Mouse (Mus musculus): ENCODE measurements around the gene Prpf18. TPM values are rescaled to one million over a fixed set of nuclear protein-coding genes. Genes with fewer than 3 reads are reported as not detected.

Gene Prpf18
- total and polyA plus RNA-seq, 2 experiments from 2014 or later, result 24.3 to 24.5 TPM

DNA sequence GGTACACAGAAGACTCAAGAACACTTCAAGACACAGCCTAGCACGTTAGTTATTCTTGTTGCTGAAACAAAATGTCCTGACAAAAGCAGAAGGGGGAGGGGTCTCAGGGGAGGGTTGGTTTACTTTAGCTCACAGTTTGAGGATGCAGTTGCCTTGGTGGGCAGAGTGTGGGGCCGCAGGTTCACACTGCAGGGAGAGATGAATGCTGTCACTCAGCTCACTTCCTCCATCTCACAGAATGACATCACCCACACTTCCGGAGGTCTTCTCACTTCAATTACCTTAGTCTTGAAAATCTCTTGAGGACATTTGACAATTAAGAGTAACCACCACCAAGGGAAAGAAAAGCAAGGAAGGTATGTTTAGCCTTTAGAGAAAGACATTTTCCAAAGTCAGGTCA, 60.3 kb downstream of the Prpf18 start:
- Histone ChIP-seq H3K4me2 (ENCODE audit: low read depth, low read length) (no peak overlapping the region), H3K4me1 (ENCODE audit: control insufficient read depth, insufficient read depth) (peaks cover 25% of the 10 kb centered on the region), H3K9me3 (replicated peaks; ENCODE audit: control insufficient read depth, low read length) (no peaks in the 10 kb centered on the region), H3K27me3 (ENCODE audit: control insufficient read depth, insufficient read depth, low read length) (no peaks in the 10 kb centered on the region), H3K9ac (replicated peaks; ENCODE audit: low read depth, low read length) (no peak overlapping the region), H3K27ac (ENCODE audit: low read depth) (peak overlapping the region; percentile 46), H3K4me3 (ENCODE audit: low read depth, low read length) (no peak overlapping the region), H3K36me3 (replicated peaks; ENCODE audit: control insufficient read depth, insufficient read depth, low read length) (peaks cover 86% of the 10 kb centered on the region)
- ATAC-seq (ENCODE audit: insufficient read depth, low read depth) (no peak), DNase-seq (ENCODE audit: low spot score) (no peak)
- no peak for TF ChIP-seq EP300 (IDR thresholded peaks at IDR 0.05; ENCODE audit: low read depth)
- no peak for TF ChIP-seq CTCF (IDR thresholded peaks at IDR 0.05; ENCODE audit: low read depth)
- 58% methylated on average over 3 of the region's 3 CpGs for WGBS

GRCm38 (mm10) chr2:4587685-4588409, 64.1 kb downstream of the Prpf18 start:
- H3K4me1 ChIP-seq (ENCODE audit: control insufficient read depth, insufficient read depth), result peaks cover 14% of the 10 kb centered on the region
- no peak for DNase-seq (ENCODE audit: low spot score)
- WGBS, result 66% methylated on average over 13 of the region's 13 CpGs
- no peak overlapping the region for H3K9ac ChIP-seq (replicated peaks; ENCODE audit: low read depth, low read length)
- TF ChIP-seq CTCF (IDR thresholded peaks at IDR 0.05; ENCODE audit: low read depth) (no peak), EP300 (IDR thresholded peaks at IDR 0.05; ENCODE audit: low read depth) (no peak)
- H3K27me3 ChIP-seq (ENCODE audit: control insufficient read depth, insufficient read depth, low read length), result no peaks in the 10 kb centered on the region
- no peak for ATAC-seq (ENCODE audit: insufficient read depth, low read depth)
- no peak overlapping the region for H3K4me2 ChIP-seq (ENCODE audit: low read depth, low read length)
- H3K36me3 ChIP-seq (replicated peaks; ENCODE audit: control insufficient read depth, insufficient read depth, low read length), result peaks cover 65% of the 10 kb centered on the region
- no peaks in the 10 kb centered on the region for H3K9me3 ChIP-seq (replicated peaks; ENCODE audit: control insufficient read depth, low read length)
- no peak overlapping the region for H3K27ac ChIP-seq (ENCODE audit: low read depth)
- H3K4me3 ChIP-seq (ENCODE audit: low read depth, low read length), result no peak overlapping the region

DNA sequence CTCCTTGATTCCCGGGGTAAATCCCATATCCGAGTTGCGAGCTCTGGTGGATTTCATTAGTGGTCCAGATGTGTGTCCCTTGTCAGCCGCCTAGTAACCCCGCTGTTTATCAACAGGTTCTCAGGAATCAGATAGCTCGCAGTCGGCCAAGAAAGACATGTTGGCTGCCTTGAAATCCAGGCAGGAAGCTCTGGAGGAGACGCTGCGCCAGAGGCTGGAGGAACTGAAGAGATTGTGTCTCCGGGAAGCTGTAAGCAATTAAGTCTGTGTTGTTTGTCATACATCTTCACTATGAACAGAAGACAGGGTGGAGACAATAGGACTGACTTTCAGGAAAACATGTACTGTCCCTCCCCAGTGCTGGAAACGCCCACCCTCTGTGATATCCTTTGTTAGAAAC, 65.7 kb downstream of the Prpf18 start:
- Histone ChIP-seq H3K27me3 (ENCODE audit: control insufficient read depth, insufficient read depth, low read length) (no peaks in the 10 kb centered on the region), H3K4me3 (ENCODE audit: low read depth, low read length) (no peak overlapping the region), H3K27ac (ENCODE audit: low read depth) (peak overlapping the region; percentile 65), H3K9ac (replicated peaks; ENCODE audit: low read depth, low read length) (no peak overlapping the region), H3K4me2 (ENCODE audit: low read depth, low read length) (no peak overlapping the region), H3K36me3 (replicated peaks; ENCODE audit: control insufficient read depth, insufficient read depth, low read length) (peaks cover 54% of the 10 kb centered on the region), H3K4me1 (ENCODE audit: control insufficient read depth, insufficient read depth) (0 out of 2 replicates have a peak, but pooled peaks cover 4% of the 10 kb centered on the region), H3K9me3 (replicated peaks; ENCODE audit: control insufficient read depth, low read length) (no peaks in the 10 kb centered on the region)
- DNase-seq (ENCODE audit: low spot score) (no peak), ATAC-seq (ENCODE audit: insufficient read depth, low read depth) (peak; percentile 47)
- 45% methylated on average over 11 of the region's 11 CpGs for WGBS
- TF ChIP-seq EP300 (IDR thresholded peaks at IDR 0.05; ENCODE audit: low read depth), result no peak
- TF ChIP-seq CTCF (IDR thresholded peaks at IDR 0.05; ENCODE audit: low read depth), result no peak

DNA sequence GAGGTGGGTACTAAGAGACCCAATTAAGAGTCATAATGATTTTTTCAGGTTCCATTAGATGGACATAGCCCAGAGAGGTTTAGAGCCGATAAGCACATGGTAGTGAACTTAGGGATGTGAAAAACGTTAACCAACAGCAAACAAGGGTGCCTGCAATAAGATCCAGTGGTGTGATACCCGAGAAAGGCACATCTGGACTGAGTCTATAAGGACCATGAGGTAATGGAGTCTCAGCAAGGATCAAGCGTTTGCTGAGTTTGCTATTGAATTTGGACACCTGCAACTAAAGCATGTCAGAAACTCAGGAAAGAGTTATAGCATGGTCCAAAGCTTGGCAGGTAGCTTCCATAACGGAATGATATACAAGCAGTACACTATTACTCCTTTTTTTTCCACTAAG, 67.7 kb downstream of the Prpf18 start:
- H3K27ac ChIP-seq (ENCODE audit: low read depth), result no peak overlapping the region
- DNase-seq (ENCODE audit: low spot score), result no peak
- WGBS, result 84% methylated on average over 5 of the region's 5 CpGs
- peaks cover 12% of the 10 kb centered on the region; the same call in 1 of the 2 replicates for H3K4me1 ChIP-seq (ENCODE audit: control insufficient read depth, insufficient read depth)
- H3K27me3 ChIP-seq (ENCODE audit: control insufficient read depth, insufficient read depth, low read length), result no peaks in the 10 kb centered on the region
- TF ChIP-seq EP300 (IDR thresholded peaks at IDR 0.05; ENCODE audit: low read depth) (no peak), CTCF (IDR thresholded peaks at IDR 0.05; ENCODE audit: low read depth) (no peak)
- H3K4me2 ChIP-seq (ENCODE audit: low read depth, low read length), result no peak overlapping the region
- peaks cover 55% of the 10 kb centered on the region for H3K36me3 ChIP-seq (replicated peaks; ENCODE audit: control insufficient read depth, insufficient read depth, low read length)
- no peak for ATAC-seq (ENCODE audit: insufficient read depth, low read depth)
- no peaks in the 10 kb centered on the region for H3K9me3 ChIP-seq (replicated peaks; ENCODE audit: control insufficient read depth, low read length)
- H3K9ac ChIP-seq (replicated peaks; ENCODE audit: low read depth, low read length), result no peak overlapping the region
- no peak overlapping the region for H3K4me3 ChIP-seq (ENCODE audit: low read depth, low read length)

- Histone ChIP-seq H3K36me3 (replicated peaks; ENCODE audit: control insufficient read depth, insufficient read depth, low read length) (peaks cover 51% of the 10 kb centered on the region), H3K4me1 (ENCODE audit: control insufficient read depth, insufficient read depth) (peaks cover 17% of the 10 kb centered on the region; the same call in 1 of the 2 replicates), H3K9me3 (replicated peaks; ENCODE audit: control insufficient read depth, low read length) (no peaks in the 10 kb centered on the region), H3K27me3 (ENCODE audit: control insufficient read depth, insufficient read depth, low read length) (no peaks in the 10 kb centered on the region), H3K27ac (ENCODE audit: low read depth) (no peak overlapping the region), H3K4me2 (ENCODE audit: low read depth, low read length) (no peak overlapping the region), H3K9ac (replicated peaks; ENCODE audit: low read depth, low read length) (no peak overlapping the region), H3K4me3 (ENCODE audit: low read depth, low read length) (no peak overlapping the region)
- no peak for TF ChIP-seq CTCF (IDR thresholded peaks at IDR 0.05; ENCODE audit: low read depth)
- TF ChIP-seq EP300 (IDR thresholded peaks at IDR 0.05; ENCODE audit: low read depth), result no peak
- no peak for ATAC-seq (ENCODE audit: insufficient read depth, low read depth)
- DNase-seq (ENCODE audit: low spot score), result no peak
- 84% methylated on average over 2 of the region's 2 CpGs for WGBS
These were observed 69.0 kb downstream of the Prpf18 start for GRCm38 (mm10) chr2:4582930-4583329.

GRCm38 (mm10) chr2:4580666-4581065, 71.2 kb downstream of the Prpf18 start:
- Histone ChIP-seq H3K36me3 (replicated peaks; ENCODE audit: control insufficient read depth, insufficient read depth, low read length) (peaks cover 50% of the 10 kb centered on the region; the same call in 1 of the 2 replicates), H3K9me3 (replicated peaks; ENCODE audit: control insufficient read depth, low read length) (no peaks in the 10 kb centered on the region), H3K27ac (ENCODE audit: low read depth) (no peak overlapping the region), H3K9ac (replicated peaks; ENCODE audit: low read depth, low read length) (no peak overlapping the region), H3K4me2 (ENCODE audit: low read depth, low read length) (no peak overlapping the region), H3K4me1 (ENCODE audit: control insufficient read depth, insufficient read depth) (peaks cover 17% of the 10 kb centered on the region; the same call in 1 of the 2 replicates), H3K27me3 (ENCODE audit: control insufficient read depth, insufficient read depth, low read length) (no peaks in the 10 kb centered on the region), H3K4me3 (ENCODE audit: low read depth, low read length) (no peak overlapping the region)
- ATAC-seq (ENCODE audit: insufficient read depth, low read depth) (no peak), DNase-seq (ENCODE audit: low spot score) (no peak)
- TF ChIP-seq EP300 (IDR thresholded peaks at IDR 0.05; ENCODE audit: low read depth) (no peak), CTCF (IDR thresholded peaks at IDR 0.05; ENCODE audit: low read depth) (no peak)
- 81% methylated on average over 6 of the region's 6 CpGs for WGBS

Measured in heart, postnatal 0 days (tissue).